Mouse (Mus musculus) bone marrow, adult 2 months (tissue): Measurements from ENCODE around the gene Slc35e2. TPM values are rescaled to one million over a fixed set of nuclear protein-coding genes. Genes with fewer than 3 reads are reported as not detected.
"Not testable (repeated sequence)": the region's sequence is repeated elsewhere in the genome, so short reads cannot be mapped to it uniquely, and the experiment has no call there.

ENCODE experiments used
- H3K27ac ChIP-seq: fragments of 200-500 bp; 2 replicates; pipeline ENCODE4 v1.5.1; 2012; ENCODE audit warnings: low read depth, mild to moderate bottlenecking, control low read depth, inconsistent platforms, low read length; ENCODE audit not compliant: control insufficient read depth, poor library complexity, insufficient read depth
- H3K4me1 ChIP-seq: fragments of 200-500 bp; 2 replicates; pipeline ENCODE4 v1.6.1; 2011; ENCODE audit warnings: low read length; ENCODE audit not compliant: control insufficient read depth, insufficient read depth
- H3K4me3 ChIP-seq: fragments of 200-500 bp; replicated peaks from 2 replicates; pipeline ENCODE3; 2011; ENCODE audit warnings: mild to moderate bottlenecking, low read depth, low read length, control low read depth; ENCODE audit not compliant: control insufficient read depth
- CTCF ChIP-seq: fragments of 200-500 bp; IDR thresholded peaks from 2 replicates; pipeline ENCODE4 v1.5.1; 2011; ENCODE audit warnings: low read length, control low read depth; ENCODE audit not compliant: control insufficient read depth, insufficient read depth
- POLR2A ChIP-seq: fragments of 200-500 bp; IDR thresholded peaks from 2 replicates; pipeline ENCODE4 v1.6.1; 2011; ENCODE audit warnings: low read depth, mild to moderate bottlenecking, control low read depth, low read length, borderline replicate concordance; ENCODE audit not compliant: control insufficient read depth
- WGBS: fragments of 180-500 bp; shearing (Covaris S2); methylation state at CpG from one replicate; pipeline ENCODE4 v1.1.7; 2018; 5-methylcytosine and 5-hydroxymethylcytosine counted together
- polyA plus RNA-seq: library from polyadenylated mRNA; stranded (reverse); fragments of >200 nt; gene quantifications from 2 replicates; pipeline ENCODE4 v1.2.4, GENCODE M21; 2011; ENCODE audit warnings: low replicate concordance; ENCODE audit not compliant: missing spikeins, insufficient read depth, insufficient read length

The Slc35e2 gene
- polyA plus RNA-seq, 1 experiment = 8.4 TPM

DNA sequence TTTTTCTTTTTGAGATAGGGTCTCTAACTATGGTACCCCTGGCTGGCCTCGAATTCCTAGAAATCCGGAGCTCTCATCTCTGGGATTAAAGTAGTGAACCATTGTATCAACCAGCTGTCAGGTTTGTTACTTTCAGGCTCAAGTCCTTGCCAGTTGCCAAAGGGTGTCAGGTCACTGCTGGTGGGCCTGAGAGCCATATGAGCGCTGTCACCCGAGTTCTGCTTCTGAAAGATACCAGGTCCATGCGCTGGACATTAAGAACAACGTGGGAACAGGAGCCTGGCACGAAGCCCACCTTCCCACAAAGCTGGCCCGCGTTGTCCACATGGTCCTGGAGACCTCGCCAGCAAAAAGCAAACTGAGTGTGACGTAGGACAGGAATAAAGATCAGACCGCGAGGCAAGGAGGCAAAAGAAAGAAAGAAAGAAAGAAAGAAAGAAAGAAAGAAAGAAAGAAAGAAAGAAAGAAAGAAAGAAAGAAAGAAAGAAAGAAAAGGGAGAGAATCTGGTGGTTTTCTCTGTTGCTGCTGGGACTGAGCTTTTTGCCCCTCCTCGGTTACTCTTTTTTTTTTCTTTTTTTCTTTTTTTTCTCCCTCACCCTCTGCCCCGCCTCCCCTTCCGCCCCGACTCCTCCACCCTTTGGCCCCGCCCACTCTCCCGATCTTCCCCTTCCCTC lies 38.4 kb upstream of the Slc35e2 start:
- Histone ChIP-seq H3K4me1 (peaks cover 13% of the 10 kb centered on the region; the same call in 1 of the 2 replicates), H3K27ac (peak overlapping the region; percentile 81), H3K4me3 (peak overlapping the region; percentile 69)
- no peak for TF ChIP-seq POLR2A
- TF ChIP-seq CTCF = no peak
- WGBS = 3% methylated on average over 19 of the region's 19 CpGs

DNA sequence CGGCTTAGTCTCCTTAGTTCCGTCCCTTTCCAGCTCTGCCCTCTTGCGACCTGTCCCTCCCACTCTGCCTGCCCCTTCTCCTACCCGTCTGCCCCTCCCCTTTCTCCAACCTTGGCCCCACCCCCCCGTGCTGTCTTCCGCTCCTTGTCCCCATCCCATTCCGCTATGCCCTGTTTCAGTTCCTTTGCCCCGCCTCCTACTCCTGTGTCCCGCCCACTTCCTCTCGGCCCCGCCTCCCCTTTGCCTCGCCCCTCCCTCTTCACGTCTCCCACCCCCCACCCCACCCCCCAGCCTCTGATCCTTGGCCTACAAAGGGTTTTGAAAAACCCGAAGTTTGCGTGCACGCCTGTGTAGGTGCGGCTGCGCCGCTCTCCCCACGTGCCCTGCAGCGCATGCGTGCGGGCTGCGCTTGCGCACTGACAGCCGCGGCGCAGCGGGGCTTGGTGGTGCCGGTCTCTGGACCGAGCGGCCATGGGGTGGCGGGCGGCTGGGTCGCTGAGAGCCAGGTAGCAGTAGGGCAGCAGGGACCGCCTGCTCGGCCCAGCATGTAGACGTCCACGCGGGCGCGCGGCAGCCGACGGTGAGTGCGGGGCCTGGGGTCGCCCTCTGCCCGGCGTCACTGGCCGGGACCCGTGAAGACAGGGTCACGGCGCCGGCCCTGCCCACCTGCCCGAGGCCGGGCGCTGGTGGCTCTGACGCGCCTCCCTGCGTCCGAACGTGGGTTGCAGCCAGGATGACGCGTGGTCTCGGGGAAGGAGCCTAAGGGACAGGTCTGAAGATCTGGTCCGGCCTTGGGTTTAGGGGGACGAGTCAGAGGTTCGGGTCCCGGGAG lies 37.6 kb upstream of the Slc35e2 start:
- peak; percentile 60 for TF ChIP-seq CTCF
- peak; percentile 43; the same call in 1 of the 2 replicates for TF ChIP-seq POLR2A

DNA sequence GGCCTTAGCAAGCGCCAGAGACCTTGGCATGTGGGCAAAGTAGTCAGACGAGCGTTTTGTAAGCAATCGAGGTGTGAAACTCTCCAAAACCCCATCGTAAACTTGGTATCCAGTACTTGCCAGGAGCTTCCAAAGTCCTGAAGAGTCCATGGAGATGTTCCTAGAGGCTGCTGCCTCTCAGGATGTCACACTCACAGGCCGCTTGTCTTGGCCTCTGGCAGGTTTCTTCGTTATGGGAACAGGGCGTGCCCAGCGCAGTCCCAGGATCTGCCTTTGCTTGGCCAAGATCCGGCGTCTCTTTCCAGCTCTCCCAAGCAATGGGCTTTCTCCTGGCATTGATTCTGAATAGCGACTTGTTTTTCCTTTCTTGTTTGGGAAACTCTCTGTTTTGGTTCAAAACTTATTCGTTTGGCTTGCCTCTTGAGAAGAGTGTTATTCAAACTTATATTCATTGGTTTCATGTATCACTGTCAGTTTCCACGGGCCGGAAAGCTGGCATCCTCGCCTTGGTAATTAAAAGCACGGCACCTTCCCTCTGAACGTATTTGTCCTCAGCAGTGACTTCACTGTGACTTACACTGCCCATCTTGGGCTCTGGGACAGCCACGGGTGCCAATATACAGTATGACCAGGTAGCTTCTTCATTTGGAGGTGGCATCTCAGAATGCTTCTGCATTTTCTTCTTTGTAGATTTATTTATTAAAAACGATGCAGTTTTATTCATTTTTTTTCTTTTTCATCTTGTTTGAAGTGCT lies 36.7 kb upstream of the Slc35e2 start:
- WGBS = 12% methylated on average over 20 of the region's 20 CpGs
- Histone ChIP-seq H3K27ac (peak overlapping the region; percentile 94), H3K4me3 (peak overlapping the region; percentile 69), H3K4me1 (peaks cover 13% of the 10 kb centered on the region; the same call in 1 of the 2 replicates)
- TF ChIP-seq CTCF (no peak), POLR2A (no peak)

More for the DNA sequence above, 37.6 kb upstream of the Slc35e2 start:
- under 1% methylated on average over 69 of the region's 69 CpGs for WGBS
- peak overlapping the region; percentile 69 for H3K4me3 ChIP-seq
- peak overlapping the region; percentile 94 for H3K27ac ChIP-seq
- H3K4me1 ChIP-seq = peaks cover 13% of the 10 kb centered on the region; the same call in 1 of the 2 replicates

DNA sequence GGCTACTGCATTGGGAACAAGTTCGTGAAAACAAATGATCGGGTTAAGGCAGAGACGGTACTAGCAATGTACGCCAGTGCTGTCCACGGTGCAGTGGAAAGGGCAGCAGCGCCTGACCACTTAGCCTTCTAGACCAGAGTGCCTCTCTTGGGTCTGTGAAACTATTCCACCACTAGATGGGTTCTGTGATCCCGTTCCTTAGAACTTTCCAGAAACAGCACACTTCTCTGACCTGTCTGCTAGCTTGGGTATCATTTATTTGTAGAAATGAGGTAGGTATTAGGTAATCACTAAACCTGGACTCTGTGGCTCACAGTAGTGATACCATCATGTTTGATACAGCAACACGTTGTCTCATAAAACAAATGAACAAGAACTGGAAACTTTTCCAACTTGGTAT lies 34.7 kb upstream of the Slc35e2 start:
- 85% methylated on average over 8 of the region's 8 CpGs for WGBS
- H3K4me3 ChIP-seq = no peak overlapping the region
- no peak overlapping the region for H3K27ac ChIP-seq
- TF ChIP-seq POLR2A = no peak
- no peak for TF ChIP-seq CTCF
- H3K4me1 ChIP-seq = peaks cover 3% of the 10 kb centered on the region; the same call in 1 of the 2 replicates

- Histone ChIP-seq H3K4me1 (peaks cover 2% of the 10 kb centered on the region; the same call in 1 of the 2 replicates), H3K27ac (no peak overlapping the region), H3K4me3 (no peak overlapping the region)
- WGBS = 1% methylated on average over 2 of the region's 2 CpGs
- TF ChIP-seq POLR2A = no peak
- no peak for TF ChIP-seq CTCF
Measured at GRCm38 (mm10) chr4:155568170-155568569, 33.0 kb upstream of the Slc35e2 start.

DNA sequence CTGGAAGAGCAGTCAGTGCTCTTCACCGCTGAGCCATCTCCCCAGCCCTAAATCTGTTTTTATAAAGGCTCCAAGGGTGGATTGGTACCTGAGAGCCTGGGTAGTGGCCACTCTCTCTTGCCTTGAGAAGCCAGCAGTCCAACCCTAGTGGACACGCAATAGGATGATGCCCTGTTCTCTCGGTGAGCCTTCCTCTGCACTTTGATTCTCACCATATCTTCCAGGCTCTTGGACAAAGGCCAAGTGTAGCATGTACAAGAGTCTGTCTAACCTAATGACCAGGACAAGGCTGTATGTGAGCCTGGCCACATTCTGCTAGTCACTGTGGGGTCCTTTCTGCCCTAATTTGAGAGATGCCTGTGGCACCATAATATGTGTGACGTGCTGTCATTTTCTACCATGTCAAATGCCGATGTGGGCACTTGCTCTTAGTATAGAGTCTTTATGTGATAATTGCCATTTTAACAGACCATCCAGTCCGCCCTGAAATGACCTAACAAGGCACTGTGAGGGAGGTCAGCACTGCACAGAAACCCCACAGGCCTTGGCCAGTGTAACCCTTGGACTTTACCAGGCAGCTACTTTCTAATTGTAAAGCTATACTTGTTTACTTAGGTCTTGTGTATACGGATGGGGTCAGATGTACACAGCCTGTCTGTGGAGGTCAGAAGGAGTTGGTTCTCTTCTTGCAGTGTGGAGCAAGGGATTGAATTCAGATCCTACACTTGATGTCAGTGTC lies 32.4 kb upstream of the Slc35e2 start:
- no peak overlapping the region for H3K27ac ChIP-seq
- H3K4me1 ChIP-seq = peaks cover 2% of the 10 kb centered on the region; the same call in 1 of the 2 replicates
- 89% methylated on average over 7 of the region's 7 CpGs for WGBS
- TF ChIP-seq POLR2A (no peak), CTCF (no peak)
- H3K4me3 ChIP-seq = no peak overlapping the region

DNA sequence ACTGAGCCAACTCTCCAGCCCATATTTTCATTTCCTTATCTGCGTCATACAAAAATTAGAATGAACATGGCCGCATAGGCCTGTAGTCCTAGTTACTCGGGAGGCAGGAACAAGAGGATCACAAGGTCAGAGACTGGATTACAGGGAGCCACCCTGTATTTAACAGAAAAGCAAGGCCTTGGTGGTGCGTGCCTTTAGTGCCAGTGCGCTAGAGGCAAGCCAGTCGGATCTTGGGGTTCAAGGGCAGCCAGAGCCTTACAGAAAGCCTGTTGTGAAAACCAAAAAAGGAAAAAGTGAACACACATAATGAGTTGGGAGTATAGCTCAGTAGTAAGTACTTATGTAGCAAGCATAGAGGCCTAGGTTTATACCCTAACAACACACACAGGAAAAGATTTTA lies 31.4 kb upstream of the Slc35e2 start:
- no peak for TF ChIP-seq POLR2A
- TF ChIP-seq CTCF = no peak
- Histone ChIP-seq H3K27ac (no peak overlapping the region), H3K4me1 (no peaks in the 10 kb centered on the region; the same call in 1 of the 2 replicates), H3K4me3 (no peak overlapping the region)
- WGBS = 91% methylated on average over 6 of the region's 6 CpGs

DNA sequence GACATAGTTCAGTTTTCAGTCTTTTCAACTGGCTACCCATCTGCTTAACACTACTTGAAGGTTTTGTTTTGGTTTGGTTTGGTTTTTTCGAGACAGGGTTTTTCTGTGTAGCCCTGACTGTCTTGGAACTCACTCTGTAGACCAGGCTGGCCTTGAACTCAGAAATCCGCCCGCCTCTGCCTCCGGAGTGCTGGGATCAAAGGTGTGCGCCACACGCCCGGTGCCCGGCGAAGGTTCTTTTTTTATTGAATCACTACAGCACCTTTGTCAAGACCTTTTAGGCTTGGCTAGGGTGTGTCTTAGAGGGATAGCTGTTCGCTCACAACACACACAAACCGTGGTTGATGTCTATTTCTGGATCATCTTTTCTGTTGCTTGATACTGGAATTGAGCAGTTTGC lies 30.9 kb upstream of the Slc35e2 start:
- not testable (repeated sequence) for H3K4me1 ChIP-seq, H3K4me3 ChIP-seq, H3K27ac ChIP-seq
- 88% methylated on average over 11 of the region's 11 CpGs for WGBS
